Mouse (Mus musculus): ENCODE data around the gene Pacrg. TPM values are rescaled to one million over a fixed set of nuclear protein-coding genes. Genes with fewer than 3 reads are reported as not detected.

Gene Pacrg
- total and polyA plus RNA-seq, 2 experiments from 2014 or later: 6.2 to 20.7 TPM

DNA sequence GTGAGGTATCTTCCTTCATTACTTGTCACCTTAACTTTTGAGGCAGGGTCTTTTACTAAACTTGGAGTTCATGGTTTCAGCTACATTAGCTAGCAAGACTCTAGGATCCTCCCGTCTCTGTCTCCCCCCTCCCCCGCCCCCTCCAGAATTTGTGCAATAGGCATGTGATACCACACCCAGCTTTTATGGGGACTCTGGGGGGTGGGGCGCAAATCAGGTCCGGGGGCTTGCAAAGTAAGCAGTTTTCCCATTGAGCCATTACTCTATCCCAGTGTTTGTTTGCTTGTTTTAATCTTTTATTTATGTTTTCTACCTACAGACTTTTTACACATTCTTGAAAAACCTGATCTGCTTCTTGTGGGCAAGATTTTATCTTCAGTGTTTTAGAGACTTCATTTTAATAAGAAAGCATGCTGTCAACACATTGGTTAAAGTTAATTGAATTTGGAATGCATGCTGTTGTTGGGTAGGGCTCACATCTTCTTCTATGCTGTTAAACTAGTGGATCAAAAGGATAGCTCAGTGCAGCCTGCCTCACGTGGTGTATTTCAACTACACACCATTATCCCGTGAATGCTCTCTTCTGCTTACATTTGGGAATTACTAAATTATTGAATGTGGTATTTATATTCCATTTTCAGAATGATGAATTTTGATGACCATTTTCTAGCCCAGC is 408.1 kb downstream of the Pacrg start:
- no peak for TF ChIP-seq CTCF (IDR thresholded peaks at IDR 0.05; ENCODE audit: low read depth)
- DNase-seq (no peak), ATAC-seq (no peak)
- Histone ChIP-seq H3K9ac (no peak overlapping the region), H3K9me3 (ENCODE audit: low read length) (no peaks in the 10 kb centered on the region), H3K4me3 (ENCODE audit: low read depth, low read length) (no peak overlapping the region), H3K27ac (ENCODE audit: low read depth, low read length) (no peak overlapping the region), H3K27me3 (ENCODE audit: insufficient read depth, low read length) (no peaks in the 10 kb centered on the region), H3K36me3 (ENCODE audit: insufficient read depth) (no peaks in the 10 kb centered on the region), H3K4me2 (ENCODE audit: low read depth) (no peak overlapping the region), H3K4me1 (ENCODE audit: insufficient read depth) (no peaks in the 10 kb centered on the region)
- WGBS: 70% methylated on average over 6 of the region's 6 CpGs

GRCm38 (mm10) chr17:10430831-10431230 is 409.3 kb downstream of the Pacrg start:
- TF ChIP-seq CTCF (IDR thresholded peaks at IDR 0.05; ENCODE audit: low read depth): no peak
- H3K9me3 ChIP-seq (ENCODE audit: low read length): no peaks in the 10 kb centered on the region
- no peaks in the 10 kb centered on the region for H3K36me3 ChIP-seq (ENCODE audit: insufficient read depth)
- ATAC-seq: no peak
- 93% methylated on average over 4 of the region's 4 CpGs for WGBS
- no peak overlapping the region for H3K9ac ChIP-seq
- no peaks in the 10 kb centered on the region for H3K4me1 ChIP-seq (ENCODE audit: insufficient read depth)
- DNase-seq: no peak
- no peak overlapping the region for H3K27ac ChIP-seq (ENCODE audit: low read depth, low read length)
- H3K4me2 ChIP-seq (ENCODE audit: low read depth): no peak overlapping the region
- no peaks in the 10 kb centered on the region for H3K27me3 ChIP-seq (ENCODE audit: insufficient read depth, low read length)
- no peak overlapping the region for H3K4me3 ChIP-seq (ENCODE audit: low read depth, low read length)

DNA sequence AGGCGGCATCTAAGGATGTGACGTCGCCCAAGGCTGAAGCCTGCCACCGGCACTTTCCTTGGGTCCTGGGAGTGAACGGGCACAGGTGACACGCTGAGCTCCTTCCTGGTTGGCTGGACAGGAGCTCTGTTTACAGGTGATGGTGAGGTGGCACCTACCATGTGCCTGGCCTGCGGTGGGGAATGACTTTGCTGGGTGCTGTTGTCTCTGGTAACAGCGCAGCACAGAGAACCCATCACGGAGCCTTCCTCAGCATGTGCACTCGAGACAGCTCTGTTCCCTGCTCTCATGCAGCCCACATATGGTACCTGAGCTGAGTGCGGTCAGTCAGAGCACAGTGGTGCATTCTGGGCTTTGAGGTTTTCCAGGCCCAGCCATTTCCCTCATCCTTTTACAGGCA is 410.7 kb downstream of the Pacrg start:
- no peak for TF ChIP-seq CTCF (IDR thresholded peaks at IDR 0.05; ENCODE audit: low read depth)
- H3K4me2 ChIP-seq (ENCODE audit: low read depth): no peak overlapping the region
- H3K27ac ChIP-seq (ENCODE audit: low read depth, low read length): no peak overlapping the region
- DNase-seq (no peak), ATAC-seq (no peak)
- 90% methylated on average over 11 of the region's 11 CpGs for WGBS
- H3K4me3 ChIP-seq (ENCODE audit: low read depth, low read length): no peak overlapping the region
- H3K36me3 ChIP-seq (ENCODE audit: insufficient read depth): no peaks in the 10 kb centered on the region
- no peaks in the 10 kb centered on the region for H3K27me3 ChIP-seq (ENCODE audit: insufficient read depth, low read length)
- H3K9me3 ChIP-seq (ENCODE audit: low read length): no peaks in the 10 kb centered on the region
- H3K4me1 ChIP-seq (ENCODE audit: insufficient read depth): no peaks in the 10 kb centered on the region
- no peak overlapping the region for H3K9ac ChIP-seq

DNA sequence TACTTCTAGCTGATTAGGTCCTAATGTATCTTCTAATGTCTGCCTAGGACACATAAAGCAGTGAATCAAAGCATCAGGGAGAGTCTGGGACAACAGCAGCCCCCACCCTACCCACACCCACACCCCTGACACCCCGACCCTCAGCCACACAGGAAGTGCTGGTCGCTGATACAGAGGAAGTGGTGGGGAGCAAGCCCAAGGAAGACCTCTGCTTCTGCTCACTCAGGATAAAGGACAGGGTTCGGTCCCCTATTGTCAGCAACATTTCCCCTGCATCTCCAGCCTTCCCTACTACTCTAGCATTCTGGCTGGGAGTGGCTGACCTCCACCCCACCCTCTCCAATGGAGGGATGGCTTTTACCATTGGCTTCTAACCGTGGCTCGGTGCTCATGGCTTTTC is 414.8 kb downstream of the Pacrg start:
- WGBS: 89% methylated on average over 5 of the region's 5 CpGs

GRCm38 (mm10) chr17:10417558-10418253 is 422.4 kb downstream of the Pacrg start:
- Histone ChIP-seq H3K4me3 (ENCODE audit: low read depth, low read length) (no peak overlapping the region), H3K4me1 (ENCODE audit: insufficient read depth) (no peaks in the 10 kb centered on the region), H3K27ac (ENCODE audit: low read depth, low read length) (no peak overlapping the region), H3K4me2 (ENCODE audit: low read depth) (no peak overlapping the region), H3K9ac (no peak overlapping the region), H3K9me3 (ENCODE audit: low read length) (no peaks in the 10 kb centered on the region), H3K27me3 (ENCODE audit: insufficient read depth, low read length) (no peaks in the 10 kb centered on the region), H3K36me3 (ENCODE audit: insufficient read depth) (no peaks in the 10 kb centered on the region)
- no peak for ATAC-seq
- no peak for DNase-seq
- TF ChIP-seq CTCF (IDR thresholded peaks at IDR 0.05; ENCODE audit: low read depth): no peak
- WGBS: 53% methylated on average over 7 of the region's 7 CpGs

More for the DNA sequence above, 414.8 kb downstream of the Pacrg start:
- DNase-seq (no peak), ATAC-seq (no peak)
- no peaks in the 10 kb centered on the region for H3K9me3 ChIP-seq (ENCODE audit: low read length)
- H3K36me3 ChIP-seq (ENCODE audit: insufficient read depth): no peaks in the 10 kb centered on the region
- no peak overlapping the region for H3K27ac ChIP-seq (ENCODE audit: low read depth, low read length)
- H3K27me3 ChIP-seq (ENCODE audit: insufficient read depth, low read length): no peaks in the 10 kb centered on the region
- no peak for TF ChIP-seq CTCF (IDR thresholded peaks at IDR 0.05; ENCODE audit: low read depth)
- no peak overlapping the region for H3K9ac ChIP-seq
- H3K4me2 ChIP-seq (ENCODE audit: low read depth): no peak overlapping the region
- no peak overlapping the region for H3K4me3 ChIP-seq (ENCODE audit: low read depth, low read length)
- H3K4me1 ChIP-seq (ENCODE audit: insufficient read depth): no peaks in the 10 kb centered on the region

DNA sequence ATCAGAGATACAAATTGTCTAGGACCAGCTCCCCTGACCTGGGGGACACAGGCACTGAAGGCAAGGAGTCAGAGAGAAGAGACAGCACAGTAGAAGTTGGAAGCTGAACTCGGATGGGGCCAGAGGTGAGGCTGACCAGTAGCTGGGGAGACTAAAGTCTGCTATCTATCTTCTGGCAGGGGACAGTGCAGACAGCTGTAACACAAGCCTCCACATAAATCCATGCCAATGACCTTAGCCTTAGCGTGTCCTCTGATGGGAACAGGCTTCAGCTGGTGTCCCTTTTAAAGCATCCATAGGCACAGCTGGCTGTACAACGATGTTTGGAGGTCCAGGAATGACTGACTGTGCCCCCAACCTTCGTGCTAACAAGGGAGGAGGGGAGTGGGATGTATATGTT is 423.1 kb downstream of the Pacrg start:
- no peak for DNase-seq
- Histone ChIP-seq H3K36me3 (ENCODE audit: insufficient read depth) (no peaks in the 10 kb centered on the region), H3K27ac (ENCODE audit: low read depth, low read length) (no peak overlapping the region), H3K4me2 (ENCODE audit: low read depth) (no peak overlapping the region), H3K9me3 (ENCODE audit: low read length) (no peaks in the 10 kb centered on the region), H3K27me3 (ENCODE audit: insufficient read depth, low read length) (no peaks in the 10 kb centered on the region), H3K4me3 (ENCODE audit: low read depth, low read length) (no peak overlapping the region), H3K9ac (no peak overlapping the region), H3K4me1 (ENCODE audit: insufficient read depth) (no peaks in the 10 kb centered on the region)
- WGBS: 72% methylated on average over 4 of the region's 4 CpGs
- TF ChIP-seq CTCF (IDR thresholded peaks at IDR 0.05; ENCODE audit: low read depth): no peak
- ATAC-seq: no peak

- no peaks in the 10 kb centered on the region for H3K27me3 ChIP-seq (ENCODE audit: insufficient read depth, low read length)
- DNase-seq (no peak), ATAC-seq (no peak)
- WGBS: 97% methylated on average over 4 of the region's 4 CpGs
- H3K4me2 ChIP-seq (ENCODE audit: low read depth): no peak overlapping the region
- no peak overlapping the region for H3K4me3 ChIP-seq (ENCODE audit: low read depth, low read length)
- H3K4me1 ChIP-seq (ENCODE audit: insufficient read depth): no peaks in the 10 kb centered on the region
- no peaks in the 10 kb centered on the region for H3K36me3 ChIP-seq (ENCODE audit: insufficient read depth)
- no peak overlapping the region for H3K27ac ChIP-seq (ENCODE audit: low read depth, low read length)
- no peaks in the 10 kb centered on the region for H3K9me3 ChIP-seq (ENCODE audit: low read length)
- TF ChIP-seq CTCF (IDR thresholded peaks at IDR 0.05; ENCODE audit: low read depth): no peak
- no peak overlapping the region for H3K9ac ChIP-seq
Measured at GRCm38 (mm10) chr17:10416101-10416500, 424.0 kb downstream of the Pacrg start.

Measured in forebrain, postnatal 0 days (tissue).